Mouse (Mus musculus): ENCODE measurements around the gene Kcnq1. TPM values are rescaled to one million over a fixed set of nuclear protein-coding genes. Genes with fewer than 3 reads are reported as not detected.

The Kcnq1 gene
- polyA plus RNA-seq, 1 experiment from 2014 or later: 0.91 TPM

DNA sequence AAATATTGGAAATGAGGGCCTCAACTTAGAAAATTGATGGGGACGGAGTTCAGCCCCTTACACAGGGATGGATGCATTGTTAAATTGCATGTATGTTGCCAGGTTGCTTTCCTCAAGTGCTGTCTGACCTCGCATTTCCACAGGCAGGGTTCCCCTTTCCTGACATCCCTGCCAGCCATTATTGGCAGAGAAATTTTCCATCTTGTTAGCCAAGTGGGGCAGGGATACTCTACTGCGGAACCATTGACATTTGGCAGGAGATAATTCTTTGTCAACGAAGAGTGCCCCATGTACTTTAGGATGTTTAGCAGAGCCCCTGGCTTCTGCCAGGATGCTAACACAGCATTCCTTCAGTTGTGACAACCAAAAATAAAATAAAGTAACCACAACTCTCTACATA, 104.6 kb downstream of the Kcnq1 start:
- Histone ChIP-seq H3K36me3 (replicated peaks) (no peaks in the 10 kb centered on the region), H3K4me1 (replicated peaks) (no peaks in the 10 kb centered on the region), H3K27ac (replicated peaks) (no peak overlapping the region), H3K9ac (no peak overlapping the region), H3K4me2 (no peak overlapping the region), H3K4me3 (replicated peaks) (no peak overlapping the region), H3K9me3 (replicated peaks) (no peaks in the 10 kb centered on the region), H3K27me3 (no peaks in the 10 kb centered on the region)
- ATAC-seq (ENCODE audit: insufficient read depth): no peak
- 55% methylated on average over 4 of the region's 4 CpGs for WGBS (ENCODE audit: insufficient replicate concordance)

DNA sequence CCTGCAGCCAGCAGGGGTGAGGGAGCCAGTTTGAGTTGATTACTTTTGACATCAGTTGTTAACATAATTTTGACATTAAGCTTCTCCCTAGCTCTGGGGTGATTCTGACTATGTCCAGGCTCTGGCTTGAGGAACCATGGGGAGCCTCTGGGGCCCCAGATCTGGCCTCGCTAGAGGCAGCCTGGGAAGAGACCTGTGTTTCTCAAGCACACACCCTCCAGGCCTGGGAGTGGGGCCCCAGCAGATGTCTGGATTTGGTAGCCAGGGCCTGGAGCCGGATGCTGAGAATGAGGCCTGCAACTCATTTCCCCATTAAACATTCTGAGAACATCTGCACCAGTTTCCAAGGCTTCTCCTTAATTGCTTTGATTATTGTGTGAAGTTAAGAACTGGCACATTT, 145.0 kb downstream of the Kcnq1 start:
- Histone ChIP-seq H3K4me3 (replicated peaks) (no peak overlapping the region), H3K9me3 (replicated peaks) (no peaks in the 10 kb centered on the region), H3K9ac (no peak overlapping the region), H3K27me3 (no peaks in the 10 kb centered on the region), H3K4me2 (no peak overlapping the region), H3K4me1 (replicated peaks) (no peaks in the 10 kb centered on the region), H3K27ac (replicated peaks) (no peak overlapping the region), H3K36me3 (replicated peaks) (peaks cover 23% of the 10 kb centered on the region)
- no peak for ATAC-seq (ENCODE audit: insufficient read depth)
- WGBS (ENCODE audit: insufficient replicate concordance): 67% methylated on average over 2 of the region's 2 CpGs

DNA sequence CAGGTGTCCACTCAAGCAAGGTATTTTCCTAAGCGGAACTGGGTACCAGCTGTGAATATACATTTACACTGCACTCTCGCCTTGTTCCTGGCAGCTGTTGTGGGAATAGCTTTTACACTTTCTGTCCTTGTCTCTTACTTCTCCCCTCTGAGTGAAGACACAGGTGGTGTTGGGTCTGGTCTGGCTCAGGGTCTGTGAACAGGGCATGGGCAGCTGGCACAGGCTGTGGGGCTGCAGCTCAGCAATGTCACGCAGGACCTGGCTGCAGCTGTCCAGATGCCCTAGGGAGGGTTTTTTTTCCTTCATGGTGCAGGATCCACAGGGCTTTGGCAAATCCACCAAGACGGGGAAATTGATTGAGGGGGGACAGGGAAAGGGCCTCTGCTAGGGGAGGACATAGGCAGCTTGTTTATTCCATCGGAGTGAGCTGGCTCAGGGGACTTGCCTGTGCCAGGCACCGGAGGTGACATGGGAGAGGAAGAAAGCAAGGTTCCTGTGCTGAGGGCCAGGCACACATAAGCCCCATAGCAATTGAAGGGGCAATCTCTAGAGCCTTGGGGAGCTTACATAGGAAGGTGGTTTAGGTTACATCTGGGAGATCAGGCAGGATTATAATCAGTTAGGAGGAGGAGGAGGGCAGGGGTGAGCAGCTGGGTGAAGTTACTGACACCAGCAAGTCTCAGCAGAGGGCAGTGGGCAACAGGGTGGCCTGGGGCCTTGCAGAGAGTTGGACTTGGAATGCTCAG, 147.1 kb downstream of the Kcnq1 start:
- Histone ChIP-seq H3K36me3 (replicated peaks) (peaks cover 23% of the 10 kb centered on the region), H3K4me1 (replicated peaks) (no peaks in the 10 kb centered on the region), H3K27me3 (no peaks in the 10 kb centered on the region), H3K27ac (replicated peaks) (no peak overlapping the region), H3K4me2 (no peak overlapping the region), H3K9me3 (replicated peaks) (no peaks in the 10 kb centered on the region), H3K9ac (no peak overlapping the region), H3K4me3 (replicated peaks) (no peak overlapping the region)
- ATAC-seq (ENCODE audit: insufficient read depth): no peak
- WGBS (ENCODE audit: insufficient replicate concordance): 74% methylated on average over 6 of the region's 6 CpGs

DNA sequence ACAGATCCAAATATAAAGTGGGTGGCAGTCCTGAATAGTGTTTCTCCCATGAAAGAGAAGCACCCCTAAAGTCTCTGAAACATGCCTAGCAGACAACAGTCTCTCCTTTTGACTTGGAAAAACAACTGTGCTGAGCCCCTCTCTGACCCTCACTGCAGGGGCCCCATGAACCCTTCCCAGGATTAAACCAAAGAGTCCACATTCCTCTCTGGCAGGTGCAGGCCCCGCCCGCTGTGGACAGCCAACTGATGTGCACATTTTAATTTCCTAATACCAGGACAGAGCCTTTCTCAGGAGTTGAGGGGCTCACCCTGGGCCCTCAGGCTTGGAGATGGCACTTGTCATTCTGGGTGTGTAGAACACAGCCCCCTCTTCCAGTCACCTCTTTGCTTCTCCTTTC, 148.7 kb downstream of the Kcnq1 start:
- Histone ChIP-seq H3K9ac (no peak overlapping the region), H3K4me3 (replicated peaks) (no peak overlapping the region), H3K27ac (replicated peaks) (no peak overlapping the region), H3K9me3 (replicated peaks) (no peaks in the 10 kb centered on the region), H3K4me1 (replicated peaks) (no peaks in the 10 kb centered on the region), H3K4me2 (no peak overlapping the region), H3K27me3 (no peaks in the 10 kb centered on the region), H3K36me3 (replicated peaks) (peaks cover 23% of the 10 kb centered on the region)
- 84% methylated on average over 2 of the region's 2 CpGs for WGBS (ENCODE audit: insufficient replicate concordance)
- ATAC-seq (ENCODE audit: insufficient read depth): no peak

DNA sequence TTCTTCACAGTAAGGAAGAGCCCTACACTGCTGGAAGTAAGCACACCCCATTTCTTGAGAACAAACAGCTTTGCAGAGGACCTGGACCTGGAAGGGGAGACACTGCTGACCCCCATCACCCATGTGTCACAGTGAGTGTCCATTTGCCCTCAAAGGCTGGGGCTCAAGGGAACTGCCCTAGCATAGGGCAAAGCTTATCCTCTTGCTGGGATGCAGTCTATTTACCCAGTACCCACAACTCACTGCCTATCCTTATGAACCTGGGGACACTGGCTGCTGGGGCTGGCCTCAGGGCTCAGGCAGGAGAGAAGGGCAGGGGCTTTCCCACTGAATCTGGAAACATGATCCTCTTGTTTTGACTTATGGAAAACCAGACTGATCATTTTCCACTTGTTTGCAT, 155.1 kb downstream of the Kcnq1 start:
- Histone ChIP-seq H3K9ac (no peak overlapping the region), H3K9me3 (replicated peaks) (no peaks in the 10 kb centered on the region), H3K27me3 (no peaks in the 10 kb centered on the region)

DNA sequence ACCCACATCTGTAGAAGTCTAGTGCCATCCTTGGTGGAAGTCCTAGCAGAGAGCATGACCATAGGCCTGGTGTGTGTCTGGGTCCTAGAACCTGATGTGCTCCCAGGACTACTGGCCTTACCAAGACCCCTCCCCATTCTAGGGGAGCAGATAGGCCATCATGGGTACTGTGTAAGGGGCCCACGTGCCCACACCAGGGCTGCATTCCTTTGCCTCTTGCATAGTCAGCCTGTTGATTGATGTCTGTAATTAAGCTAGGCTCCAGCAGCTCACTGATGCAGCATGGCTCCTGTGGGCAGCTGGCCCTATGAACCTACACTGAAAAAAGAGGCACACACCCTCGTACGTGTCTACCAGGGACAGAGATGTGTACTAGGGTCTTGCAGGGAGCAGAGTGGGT, 157.4 kb downstream of the Kcnq1 start:
- no peaks in the 10 kb centered on the region for H3K4me1 ChIP-seq (replicated peaks)
- 67% methylated on average over 3 of the region's 3 CpGs for WGBS (ENCODE audit: insufficient replicate concordance)
- H3K9ac ChIP-seq: no peak overlapping the region
- ATAC-seq (ENCODE audit: insufficient read depth): no peak
- H3K4me3 ChIP-seq (replicated peaks): no peak overlapping the region
- no peak overlapping the region for H3K4me2 ChIP-seq
- no peaks in the 10 kb centered on the region for H3K27me3 ChIP-seq
- H3K9me3 ChIP-seq (replicated peaks): no peaks in the 10 kb centered on the region
- H3K36me3 ChIP-seq (replicated peaks): no peaks in the 10 kb centered on the region
- H3K27ac ChIP-seq (replicated peaks): no peak overlapping the region

More for the DNA sequence above, 155.1 kb downstream of the Kcnq1 start:
- Histone ChIP-seq H3K4me3 (replicated peaks) (no peak overlapping the region), H3K4me1 (replicated peaks) (no peaks in the 10 kb centered on the region), H3K27ac (replicated peaks) (no peak overlapping the region), H3K4me2 (no peak overlapping the region), H3K36me3 (replicated peaks) (no peaks in the 10 kb centered on the region)
- ATAC-seq (ENCODE audit: insufficient read depth): no peak

DNA sequence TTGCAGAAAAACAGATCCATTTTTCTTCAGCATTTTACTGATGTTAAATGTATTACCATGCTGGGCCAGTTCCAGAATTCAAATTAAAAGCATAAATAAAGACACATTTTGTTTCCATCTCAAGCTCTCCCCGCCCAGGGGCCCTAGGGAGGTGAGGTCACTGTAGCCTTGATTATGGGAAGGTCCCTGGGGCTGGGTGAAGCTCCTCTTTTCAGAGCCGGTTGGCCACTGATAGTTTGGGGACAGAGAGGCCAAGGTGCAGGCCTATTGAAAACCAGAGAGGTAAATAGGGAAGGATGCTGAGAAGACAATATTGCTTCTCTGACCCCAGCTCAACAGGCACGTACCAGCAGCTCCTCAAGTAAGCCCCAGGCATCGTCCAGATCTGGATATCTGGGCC, 157.8 kb downstream of the Kcnq1 start:
- ATAC-seq (ENCODE audit: insufficient read depth): no peak
- no peaks in the 10 kb centered on the region for H3K27me3 ChIP-seq
- no peaks in the 10 kb centered on the region for H3K4me1 ChIP-seq (replicated peaks)
- H3K9ac ChIP-seq: no peak overlapping the region
- H3K9me3 ChIP-seq (replicated peaks): no peaks in the 10 kb centered on the region
- no peak overlapping the region for H3K27ac ChIP-seq (replicated peaks)
- no peak overlapping the region for H3K4me2 ChIP-seq
- 70% methylated on average over 4 of the region's 4 CpGs for WGBS (ENCODE audit: insufficient replicate concordance)
- no peak overlapping the region for H3K4me3 ChIP-seq (replicated peaks)
- H3K36me3 ChIP-seq (replicated peaks): no peaks in the 10 kb centered on the region

DNA sequence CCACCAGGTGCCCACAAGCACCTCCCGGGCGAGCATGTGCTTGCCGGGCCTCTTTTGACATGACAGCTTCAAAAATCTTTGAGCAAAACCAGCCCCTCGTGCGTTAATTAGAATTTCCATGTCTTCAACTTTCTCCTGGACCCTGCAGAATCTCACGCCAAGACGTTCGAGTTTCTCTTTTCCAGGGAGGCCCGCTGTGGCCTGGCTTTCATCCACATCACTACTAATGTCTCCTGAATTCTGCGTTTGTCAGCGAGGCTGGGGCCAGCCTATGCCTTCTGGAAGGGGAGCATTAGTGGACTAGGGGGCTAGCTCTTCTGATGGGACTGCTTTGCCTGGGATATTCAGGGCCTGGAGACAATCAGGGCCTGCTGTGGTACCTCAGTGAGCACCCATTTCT, 159.2 kb downstream of the Kcnq1 start:
- H3K4me3 ChIP-seq (replicated peaks): no peak overlapping the region
- no peaks in the 10 kb centered on the region for H3K9me3 ChIP-seq (replicated peaks)
- no peak overlapping the region for H3K27ac ChIP-seq (replicated peaks)
- no peaks in the 10 kb centered on the region; the same call in 1 of the 2 replicates for H3K36me3 ChIP-seq (replicated peaks)
- no peak for ATAC-seq (ENCODE audit: insufficient read depth)
- no peak overlapping the region for H3K9ac ChIP-seq
- no peak overlapping the region for H3K4me2 ChIP-seq
- no peaks in the 10 kb centered on the region for H3K4me1 ChIP-seq (replicated peaks)
- H3K27me3 ChIP-seq: no peaks in the 10 kb centered on the region
- WGBS (ENCODE audit: insufficient replicate concordance): 70% methylated on average over 11 of the region's 11 CpGs

DNA sequence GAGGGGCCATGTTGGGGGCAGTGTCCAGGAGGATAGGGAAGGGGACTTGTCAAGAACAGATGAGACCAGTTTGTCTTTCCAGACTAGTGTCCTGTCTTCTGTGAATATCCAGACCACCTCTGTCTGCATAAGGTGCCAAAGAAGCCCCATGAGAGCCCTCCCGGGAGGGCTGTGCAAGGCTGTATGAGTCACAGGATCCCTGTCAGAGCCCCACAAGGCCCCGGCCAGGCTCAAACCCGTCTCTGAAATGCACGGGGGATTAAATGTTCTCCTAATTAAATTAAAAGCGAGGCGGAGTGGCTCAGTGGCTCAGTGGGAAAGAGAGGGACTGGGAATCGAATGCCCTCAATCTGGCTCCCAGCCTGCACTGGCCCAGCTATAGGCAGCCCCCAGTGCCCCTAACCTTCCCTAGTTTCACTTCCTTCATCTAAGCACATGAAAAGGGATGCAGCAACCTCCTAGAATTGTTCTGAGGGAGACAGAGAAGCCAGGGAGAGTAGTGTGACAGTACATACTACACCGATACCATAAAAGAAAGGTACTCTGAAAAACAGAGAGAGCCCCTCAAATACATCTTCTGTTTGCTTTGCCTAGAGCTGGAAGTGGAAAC, 159.8 kb downstream of the Kcnq1 start:
- no peak overlapping the region for H3K4me2 ChIP-seq
- no peak overlapping the region for H3K9ac ChIP-seq
- no peaks in the 10 kb centered on the region for H3K4me1 ChIP-seq (replicated peaks)
- H3K4me3 ChIP-seq (replicated peaks): no peak overlapping the region
- WGBS (ENCODE audit: insufficient replicate concordance): 58% methylated on average over 8 of the region's 8 CpGs
- H3K27ac ChIP-seq (replicated peaks): no peak overlapping the region
- no peaks in the 10 kb centered on the region for H3K27me3 ChIP-seq
- H3K9me3 ChIP-seq (replicated peaks): no peaks in the 10 kb centered on the region
- ATAC-seq (ENCODE audit: insufficient read depth): no peak
- H3K36me3 ChIP-seq (replicated peaks): no peaks in the 10 kb centered on the region; the same call in 1 of the 2 replicates

DNA sequence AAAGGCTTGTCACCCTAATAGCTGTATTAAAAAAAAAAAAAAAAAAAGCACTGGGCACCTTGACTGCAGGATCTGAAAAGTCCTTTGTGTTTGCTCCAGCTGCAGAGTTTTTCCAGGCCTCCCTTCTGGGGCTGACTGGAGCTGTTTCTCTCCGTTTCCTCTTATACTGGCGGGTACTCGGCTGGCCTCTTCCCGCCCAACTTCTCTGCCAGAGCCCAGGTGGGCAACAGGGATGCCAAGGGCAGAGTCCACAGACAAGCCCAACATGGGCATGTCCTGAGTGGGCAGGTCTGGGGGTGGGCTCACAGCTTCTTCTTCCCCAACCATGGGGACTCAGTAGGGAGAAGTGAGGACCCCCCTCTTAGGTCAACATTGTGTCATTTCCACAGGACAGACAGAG, 167.6 kb downstream of the Kcnq1 start:
- Histone ChIP-seq H3K4me1 (replicated peaks) (0 out of 2 replicates have a peak, but pooled peaks cover 3% of the 10 kb centered on the region), H3K9ac (no peak overlapping the region), H3K36me3 (replicated peaks) (peaks cover 8% of the 10 kb centered on the region; the same call in 1 of the 2 replicates), H3K4me3 (replicated peaks) (no peak overlapping the region), H3K9me3 (replicated peaks) (no peaks in the 10 kb centered on the region), H3K4me2 (no peak overlapping the region), H3K27me3 (no peaks in the 10 kb centered on the region), H3K27ac (replicated peaks) (no peak overlapping the region)
- no peak for ATAC-seq (ENCODE audit: insufficient read depth)
- 72% methylated on average over 4 of the region's 4 CpGs for WGBS (ENCODE audit: insufficient replicate concordance)

DNA sequence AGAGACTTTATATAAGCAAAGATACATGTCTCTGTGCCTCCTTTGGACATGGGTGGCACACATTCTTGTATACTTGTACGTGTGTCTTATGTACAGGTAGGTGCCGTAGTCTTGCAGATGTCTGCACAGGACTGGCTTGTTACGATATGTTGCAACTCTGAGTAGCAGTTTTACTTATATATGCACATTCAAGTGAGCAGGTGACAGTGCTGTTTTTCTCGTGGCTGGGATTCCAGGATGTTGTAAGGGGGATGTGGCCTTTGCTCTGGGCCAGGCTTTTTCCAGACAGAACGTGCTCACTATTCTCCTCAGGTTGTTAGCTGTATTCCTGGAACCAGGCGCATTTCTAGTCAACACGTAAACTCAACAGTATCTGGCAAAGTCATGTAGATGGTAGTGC, 168.9 kb downstream of the Kcnq1 start:
- Histone ChIP-seq H3K27me3 (no peaks in the 10 kb centered on the region), H3K4me1 (replicated peaks) (0 out of 2 replicates have a peak, but pooled peaks cover 3% of the 10 kb centered on the region), H3K9ac (no peak overlapping the region), H3K27ac (replicated peaks) (no peak overlapping the region), H3K36me3 (replicated peaks) (peaks cover 8% of the 10 kb centered on the region; the same call in 1 of the 2 replicates), H3K4me3 (replicated peaks) (no peak overlapping the region), H3K4me2 (no peak overlapping the region), H3K9me3 (replicated peaks) (no peaks in the 10 kb centered on the region)
- no peak for ATAC-seq (ENCODE audit: insufficient read depth)
- WGBS (ENCODE audit: insufficient replicate concordance): 62% methylated on average over 7 of the region's 7 CpGs

DNA sequence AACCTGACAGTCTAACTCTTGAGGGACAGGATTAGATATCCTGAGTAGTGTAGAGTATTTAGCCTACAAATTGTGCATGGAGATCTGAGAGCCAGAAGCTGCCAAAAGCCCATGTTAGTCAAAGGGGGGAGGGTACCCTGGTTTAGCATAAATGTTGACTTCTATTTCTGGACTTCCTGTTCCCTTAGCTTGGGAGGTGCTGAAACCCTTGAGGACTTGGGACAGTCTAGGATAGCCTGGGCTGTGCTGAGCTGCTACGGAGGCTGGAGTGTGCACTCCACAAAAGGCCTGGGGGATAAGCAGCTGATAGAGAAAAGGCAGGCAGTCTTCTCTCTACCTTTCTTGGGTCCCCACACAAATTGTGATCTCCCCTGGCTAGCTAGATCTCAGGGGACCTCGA, 177.5 kb downstream of the Kcnq1 start:
- Histone ChIP-seq H3K27me3 (no peaks in the 10 kb centered on the region), H3K4me2 (no peak overlapping the region), H3K9ac (no peak overlapping the region), H3K27ac (replicated peaks) (no peak overlapping the region), H3K36me3 (replicated peaks) (no peaks in the 10 kb centered on the region), H3K4me1 (replicated peaks) (peaks cover 58% of the 10 kb centered on the region), H3K9me3 (replicated peaks) (no peaks in the 10 kb centered on the region), H3K4me3 (replicated peaks) (no peak overlapping the region)
- ATAC-seq (ENCODE audit: insufficient read depth): no peak
- 41% methylated on average over 2 of the region's 2 CpGs for WGBS (ENCODE audit: insufficient replicate concordance)

Data from liver, embryonic 15.5 days (tissue).